Mouse (Mus musculus) adrenal gland, adult 18-20 months (tissue): Measurements from ENCODE around the gene Apopt1. TPM values are rescaled to one million over a fixed set of nuclear protein-coding genes. Genes with fewer than 3 reads are reported as not detected.

Source experiments
- DNase-seq, 2 experiments: peaks; one replicate each; pipeline ENCODE4 v3.0.0; 2021 to 2022; ENCODE audit warnings: low spot score in 2 of 2
- total RNA-seq, 2 experiments: library from RNA; stranded (reverse); gene quantifications; 1 replicate in 1 of 2; 2 replicates in 1 of 2; pipeline ENCODE4 v1.2.3; 2021

The Apopt1 gene
- total RNA-seq, 2 experiments from 2014 or later, result 61.0 to 61.3 TPM

DNA sequence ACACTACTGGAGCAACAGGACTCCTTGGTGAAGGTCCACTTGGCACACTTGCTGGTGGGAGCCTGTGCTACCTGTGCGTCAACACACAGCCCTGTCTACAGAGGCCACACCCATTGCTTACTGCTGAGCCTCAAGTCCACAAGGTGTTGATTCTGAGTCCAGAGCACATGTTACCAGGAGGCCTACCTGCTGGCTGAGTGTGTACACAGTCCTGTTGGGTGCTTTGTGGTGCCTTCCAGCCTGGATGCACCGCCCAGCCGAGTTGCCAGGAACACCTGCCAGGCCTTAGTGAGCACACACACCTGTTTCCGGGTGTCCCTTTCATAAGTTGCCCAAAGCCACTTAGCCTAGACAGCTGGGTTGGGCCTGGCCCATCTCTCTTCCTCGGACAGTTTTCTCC lies 90.5 kb downstream of the Apopt1 start:
- no peak for DNase-seq

Other genes starting within 250 kb of the Apopt1 start
- gene Gm266, start 227.4 kb upstream of the Apopt1 start, total RNA-seq, result not detected
- 100 to 1,000 TPM; 393 to 425 TPM for gene Eif5, start 175.2 kb upstream of the Apopt1 start, total RNA-seq
- 10 to 100 TPM; 75.0 to 88.1 TPM for gene Mark3, start 138.7 kb upstream of the Apopt1 start, total RNA-seq
- 10 to 100 TPM; 45.2 to 76.0 TPM for gene Ckb, start 40.9 kb upstream of the Apopt1 start, total RNA-seq
- gene Trmt61a, start 35.2 kb upstream of the Apopt1 start, total RNA-seq, result 10 to 100 TPM; 16.3 to 20.1 TPM
- gene Bag5, start within 50 bp of the Apopt1 start, total RNA-seq, result 10 to 100 TPM; 43.1 to 43.7 TPM
- 100 to 1,000 TPM in 1 of 2 experiments, 10 to 100 TPM in 1; 93.1 to 126 TPM for gene Klc1, start 45.6 kb downstream of the Apopt1 start, total RNA-seq
- gene Xrcc3, start 100.6 kb downstream of the Apopt1 start, total RNA-seq, result 10 to 100 TPM; 13.0 to 13.7 TPM
- 100 to 1,000 TPM in 1 of 2 experiments, 10 to 100 TPM in 1; 84.6 to 101 TPM for gene Zfyve21, start 100.9 kb downstream of the Apopt1 start, total RNA-seq
- 10 to 100 TPM; 16.2 to 19.4 TPM for gene Ppp1r13b, start 194.8 kb downstream of the Apopt1 start, total RNA-seq